Mouse (Mus musculus) embryonic facial prominence, embryonic 10.5 days (tissue): ENCODE measurements at regions not wholly inside any gene's neighbourhood (a gene's known extent, or its start where the extent isn't known, plus 50 kb on each side); places are given as distances from the start of the nearest gene placed in this dataset.
A peak's percentile ranks its signal among the peaks of the same experiment; 100 is the strongest.

Experiments used
- DNase-seq: peaks from one replicate; pipeline ENCODE4 v3.0.0-alpha.2; 2017; ENCODE audit warnings: low spot score
- H3K27ac ChIP-seq: fragments of 300-500 bp; sonication (generic); replicated peaks from 2 replicates; pipeline ENCODE4 v1.5.1; 2016; ENCODE audit warnings: mild to moderate bottlenecking
- H3K27me3 ChIP-seq: fragments of 300-500 bp; sonication (generic); replicated peaks from 2 replicates; pipeline ENCODE4 v1.6.1; 2016; ENCODE audit warnings: low read depth, mild to moderate bottlenecking; ENCODE audit not compliant: poor library complexity, severe bottlenecking
- H3K36me3 ChIP-seq: fragments of 300-500 bp; sonication (generic); replicated peaks from 2 replicates; pipeline ENCODE4 v1.6.1; 2016; ENCODE audit warnings: mild to moderate bottlenecking, moderate library complexity
- H3K4me1 ChIP-seq: fragments of 300-500 bp; sonication (generic); 2 replicates; pipeline ENCODE4 v1.6.1; 2016
- H3K4me3 ChIP-seq: fragments of 300-500 bp; sonication (generic); 2 replicates; pipeline ENCODE4 v1.5.1; 2016; ENCODE audit warnings: mild to moderate bottlenecking, moderate library complexity
- H3K9me3 ChIP-seq: fragments of 300-500 bp; sonication (generic); 2 replicates; pipeline ENCODE4 v1.6.1; 2016; ENCODE audit warnings: mild to moderate bottlenecking
- WGBS: fragments of 180-500 bp; shearing (Covaris S2); methylation state at CpG from one replicate; pipeline ENCODE4 v1.1.7; 2016; 5-methylcytosine and 5-hydroxymethylcytosine counted together

GRCm38 (mm10) chr15:95714408-95714807 is 58.6 kb upstream of the Dbx2 start:
- no peaks in the 10 kb centered on the region for H3K4me1 ChIP-seq
- no peak overlapping the region for H3K27ac ChIP-seq
- DNase-seq = no peak
- H3K36me3 ChIP-seq = no peaks in the 10 kb centered on the region
- no peaks in the 10 kb centered on the region for H3K27me3 ChIP-seq
- H3K4me3 ChIP-seq = no peak overlapping the region
- WGBS = 86% methylated on average over 3 of the region's 3 CpGs
- H3K9me3 ChIP-seq = peaks cover 7% of the 10 kb centered on the region; the same call in 1 of the 2 replicates

GRCm38 (mm10) chr15:95715941-95716340 is 60.2 kb upstream of the Dbx2 start:
- WGBS = 87% methylated on average over 9 of the region's 9 CpGs
- DNase-seq = no peak
- H3K9me3 ChIP-seq = no peaks in the 10 kb centered on the region
- no peaks in the 10 kb centered on the region for H3K27me3 ChIP-seq
- H3K36me3 ChIP-seq = no peaks in the 10 kb centered on the region
- no peak overlapping the region for H3K27ac ChIP-seq
- no peak overlapping the region for H3K4me3 ChIP-seq
- no peaks in the 10 kb centered on the region for H3K4me1 ChIP-seq

- H3K4me1 ChIP-seq = no peaks in the 10 kb centered on the region
- H3K27me3 ChIP-seq = no peaks in the 10 kb centered on the region
- no peak overlapping the region for H3K4me3 ChIP-seq
- H3K27ac ChIP-seq = no peak overlapping the region
- H3K9me3 ChIP-seq = no peaks in the 10 kb centered on the region
- 35% methylated on average over 7 of the region's 7 CpGs for WGBS
- no peaks in the 10 kb centered on the region for H3K36me3 ChIP-seq
- DNase-seq = no peak
Measured at GRCm38 (mm10) chr15:95723699-95724098, 66.9 kb upstream of the Ano6 start.

- no peaks in the 10 kb centered on the region for H3K9me3 ChIP-seq
- 49% methylated on average over 11 of the region's 11 CpGs for WGBS
- no peak overlapping the region for H3K27ac ChIP-seq
- no peaks in the 10 kb centered on the region for H3K27me3 ChIP-seq
- peak; percentile 76 for DNase-seq
- H3K4me3 ChIP-seq = no peak overlapping the region
- H3K36me3 ChIP-seq = no peaks in the 10 kb centered on the region
- H3K4me1 ChIP-seq = no peaks in the 10 kb centered on the region
Measured at GRCm38 (mm10) chr15:95725866-95726265, 64.8 kb upstream of the Ano6 start.

GRCm38 (mm10) chr15:95726516-95726915 is 64.1 kb upstream of the Ano6 start:
- DNase-seq = no peak
- Histone ChIP-seq H3K4me1 (no peaks in the 10 kb centered on the region), H3K9me3 (no peaks in the 10 kb centered on the region), H3K4me3 (no peak overlapping the region), H3K27me3 (no peaks in the 10 kb centered on the region), H3K36me3 (no peaks in the 10 kb centered on the region), H3K27ac (no peak overlapping the region)
- WGBS = 88% methylated on average over 13 of the region's 13 CpGs

- no peak overlapping the region for H3K27ac ChIP-seq
- no peaks in the 10 kb centered on the region for H3K36me3 ChIP-seq
- no peak overlapping the region for H3K4me3 ChIP-seq
- H3K4me1 ChIP-seq = no peaks in the 10 kb centered on the region
- no peak for DNase-seq
- H3K9me3 ChIP-seq = no peaks in the 10 kb centered on the region
- WGBS = 69% methylated on average over 1 of the region's 1 CpGs
- H3K27me3 ChIP-seq = no peaks in the 10 kb centered on the region
Measured at GRCm38 (mm10) chr15:95735746-95736145, 54.9 kb upstream of the Ano6 start.
